Mouse (Mus musculus) E14TG2a.4 (cell line): ENCODE data around the gene Asic1.

Experiments
- CTCF ChIP-seq: conservative IDR thresholded peaks from 2 replicates; pipeline ENCODE4 v1.5.1; 2014; ENCODE audit warnings: low read length
- NANOG ChIP-seq: IDR thresholded peaks from 2 replicates; pipeline ENCODE4 v1.6.1; 2014; ENCODE audit warnings: borderline replicate concordance, low read length, mixed read lengths
- POU5F1 ChIP-seq: IDR thresholded peaks from 2 replicates; pipeline ENCODE4 v1.6.1; 2014; ENCODE audit warnings: low read length, borderline replicate concordance

DNA sequence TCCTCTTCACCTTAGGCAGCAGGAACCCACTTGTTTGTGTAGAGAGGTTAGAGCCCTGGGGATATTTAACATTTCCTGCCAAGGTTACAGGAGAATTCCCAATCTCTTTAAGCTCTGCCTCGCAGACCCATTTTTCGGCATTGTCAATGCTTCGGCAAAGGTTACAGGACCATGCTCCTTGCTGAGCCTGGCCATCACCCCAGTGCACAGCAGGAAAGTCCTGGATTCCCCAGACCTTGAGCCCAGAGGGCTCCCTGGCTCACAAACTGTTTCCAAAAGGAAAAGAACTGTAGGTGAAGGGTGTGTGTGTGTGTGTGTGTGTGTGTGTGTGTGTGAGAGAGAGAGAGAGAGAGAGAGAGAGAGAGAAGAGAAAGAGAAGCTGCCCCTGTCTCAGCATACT is 4.7 kb downstream of the Asic1 start:
- TF ChIP-seq CTCF (no peak), POU5F1 (no peak), NANOG (no peak)
